9 mouse cellular contexts compared by ENCODE assay signal in the genomic region with DNA sequence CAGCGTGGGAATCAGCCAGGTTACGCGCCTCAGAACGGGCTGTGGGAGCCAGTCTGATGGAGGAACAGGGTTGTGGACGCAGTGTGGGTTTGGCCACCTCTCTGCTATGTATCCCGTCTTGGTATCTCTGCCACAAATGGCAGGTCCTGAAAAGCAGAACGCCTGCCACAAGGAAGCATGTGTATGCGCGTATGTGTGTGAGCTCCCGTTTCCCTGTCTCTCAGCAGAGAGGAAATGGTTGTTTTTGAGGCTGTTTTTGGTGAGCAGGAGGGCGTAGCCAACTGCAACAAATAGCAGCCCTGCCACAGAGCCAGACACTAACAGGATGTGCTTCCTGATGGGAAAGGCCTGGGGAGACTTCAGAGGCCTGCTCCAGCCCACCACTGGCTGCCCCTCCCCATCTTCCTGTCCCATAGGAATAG. TPM values are rescaled to one million over a fixed set of nuclear protein-coding genes. Genes with fewer than 3 reads are reported as not detected.
DNase-seq lines count a peak whose midpoint lies in the region; ATAC-seq lines count a peak whose summit lies in the region.
"Had no signal": no experiment of that assay in that cellular context is flagged by ENCODE, and none has a peak within 500 bp of the region (broad histone marks: within the 10 kb centered on the region; RNA-seq: fewer than 3 reads in every experiment).

No protein-coding gene starts in this region.

- H3K4me3 ChIP-seq in embryonic facial prominence, embryonic 10.5 days = peak overlapping the region; percentile 43
- peak overlapping the region; percentile 45 to 47 for H3K4me3 ChIP-seq in heart, embryonic 14.5 days (ENCODE audit: control insufficient read depth in 1 of 2, insufficient read depth in 1 of 2, low read depth in 1 of 2, low read length in 2 of 2)
- H3K4me3 ChIP-seq in kidney, embryonic 16.5 days (ENCODE audit: low read length) = peak overlapping the region; percentile 48

- H3K27me3 ChIP-seq in embryonic facial prominence, embryonic 10.5 days (replicated peaks; ENCODE audit: low read depth, poor library complexity, severe bottlenecking) = no peaks in the 10 kb centered on the region
- H3K27me3 ChIP-seq in heart, embryonic 14.5 days (ENCODE audit: control insufficient read depth, insufficient read depth, low read length) = no peaks in the 10 kb centered on the region
- H3K27me3 ChIP-seq in kidney, embryonic 16.5 days (ENCODE audit: insufficient read depth, low read length) = no peaks in the 10 kb centered on the region

- H3K9me3 ChIP-seq in embryonic facial prominence, embryonic 10.5 days = no peaks in the 10 kb centered on the region
- no peaks in the 10 kb centered on the region for H3K9me3 ChIP-seq in heart, embryonic 14.5 days (ENCODE audit: control insufficient read depth, low read length)
- H3K9me3 ChIP-seq in kidney, embryonic 16.5 days (ENCODE audit: low read length) = no peaks in the 10 kb centered on the region

- WGBS in embryonic facial prominence, embryonic 10.5 days = 65% methylated on average over 11 of the region's 11 CpGs
- 56% methylated on average over 11 of the region's 11 CpGs for WGBS in heart, embryonic 14.5 days
- WGBS in kidney, embryonic 16.5 days = 53% methylated on average over 11 of the region's 11 CpGs

- peak; percentile 36; the same call in 1 of the 2 replicates for ATAC-seq in heart, embryonic 14.5 days (ENCODE audit: insufficient number of reproducible peaks, insufficient read depth, low FRiP score, low read depth)
- peak; percentile 53 for ATAC-seq in kidney, embryonic 16.5 days (ENCODE audit: low FRiP score, low TSS enrichment)

- peaks cover 58% of the 10 kb centered on the region for H3K4me1 ChIP-seq in embryonic facial prominence, embryonic 10.5 days
- H3K4me1 ChIP-seq in heart, embryonic 14.5 days (ENCODE audit: control insufficient read depth in 2 of 2, insufficient read depth in 2 of 2, low read length in 2 of 2) = peaks cover 37 to 49% of the 10 kb centered on the region in 2 experiments
- peaks cover 29% of the 10 kb centered on the region for H3K4me1 ChIP-seq in kidney, embryonic 16.5 days (ENCODE audit: insufficient read depth, low read length)

- DNase-seq in adrenal gland, postnatal 10 days = peak; percentile 48
- peak; percentile 19 for DNase-seq in embryonic facial prominence, embryonic 10.5 days (ENCODE audit: low spot score)
- DNase-seq in lung, postnatal 10 days = peak; percentile 90
- no peak for DNase-seq in right cerebral cortex, postnatal 4 days
- no peak for DNase-seq in cerebellum, postnatal 4 days (ENCODE audit: low spot score in 2 of 2)
- DNase-seq in cerebellum, adult 18-20 months = no peak

- H3K27ac ChIP-seq in embryonic facial prominence, embryonic 10.5 days (replicated peaks) = peak overlapping the region; percentile 76
- H3K27ac ChIP-seq in heart, embryonic 14.5 days (replicated peaks in 1 of 2; ENCODE audit: control insufficient read depth in 1 of 2, insufficient read depth in 1 of 2, low read depth in 2 of 2, low read length in 2 of 2) = peak overlapping the region; percentile 74 to 81
- H3K27ac ChIP-seq in kidney, embryonic 16.5 days (ENCODE audit: low read length) = peak overlapping the region; percentile 97
- H3K27ac ChIP-seq: macrophage had no signal

- H3K36me3 ChIP-seq in embryonic facial prominence, embryonic 10.5 days (replicated peaks) = peaks cover 28% of the 10 kb centered on the region
- H3K36me3 ChIP-seq in heart, embryonic 14.5 days (ENCODE audit: control insufficient read depth, insufficient read depth, low read length) = peaks cover 9% of the 10 kb centered on the region; the same call in 1 of the 2 replicates
- H3K36me3 ChIP-seq in kidney, embryonic 16.5 days (ENCODE audit: insufficient read depth, low read length) = no peaks in the 10 kb centered on the region

- peak overlapping the region; percentile 72 for H3K9ac ChIP-seq in heart, embryonic 14.5 days (ENCODE audit: low read length)
- H3K9ac ChIP-seq in kidney, embryonic 16.5 days (replicated peaks; ENCODE audit: low read length) = peak overlapping the region; percentile 65

- H3K4me2 ChIP-seq in heart, embryonic 14.5 days (ENCODE audit: low read length) = peak overlapping the region; percentile 60
- H3K4me2 ChIP-seq in kidney, embryonic 16.5 days (replicated peaks; ENCODE audit: low read depth, low read length) = peak overlapping the region; percentile 50

RNA-seq across cellular contexts. Expression of gene Tmem204, which starts 2.4 kb away (rescaled TPM):
- total RNA-seq in adrenal gland, postnatal 10 days (2021) = 10 to 100 TPM; 23.1 to 31.8 TPM
- polyA plus RNA-seq in embryonic facial prominence, embryonic 10.5 days (2016; fragmentation: Nextera tagmentation; extraction: Ambion mirVana) = 10.6 and 11.0 TPM in 2 replicates
- 19.5 and 23.4 TPM in 2 replicates for polyA plus RNA-seq in heart, embryonic 14.5 days (2014; fragmentation: Nextera tagmentation; extraction: Ambion mirVana)
- polyA plus RNA-seq in kidney, embryonic 16.5 days (2015; fragmentation: Nextera tagmentation; extraction: Ambion mirVana) = 34.4 and 44.7 TPM in 2 replicates
- polyA plus RNA-seq: macrophage had no signal

RNA-seq across cellular contexts. Expression of gene Telo2, which starts 34.8 kb away (rescaled TPM):
- 10 to 100 TPM; 17.6 to 30.4 TPM for total RNA-seq in adrenal gland, postnatal 10 days (2021)
- polyA plus RNA-seq in embryonic facial prominence, embryonic 10.5 days (2016; fragmentation: Nextera tagmentation; extraction: Ambion mirVana) = 54.0 and 55.5 TPM in 2 replicates
- 19.3 and 27.8 TPM in 2 replicates for polyA plus RNA-seq in heart, embryonic 14.5 days (2014; fragmentation: Nextera tagmentation; extraction: Ambion mirVana)
- polyA plus RNA-seq in kidney, embryonic 16.5 days (2015; fragmentation: Nextera tagmentation; extraction: Ambion mirVana) = 49.5 and 53.4 TPM in 2 replicates

RNA-seq across cellular contexts. Expression of gene Ptx4, which starts 39.6 kb away (rescaled TPM):
- total RNA-seq in adrenal gland, postnatal 10 days (2021) = under 1 TPM; 0.18 to 0.69 TPM
- 0.09 and 0.14 TPM in 2 replicates for polyA plus RNA-seq in embryonic facial prominence, embryonic 10.5 days (2016; fragmentation: Nextera tagmentation; extraction: Ambion mirVana)
- 0.14 and 0.44 TPM in 2 replicates for polyA plus RNA-seq in heart, embryonic 14.5 days (2014; fragmentation: Nextera tagmentation; extraction: Ambion mirVana)
- not detected in 2 replicates for polyA plus RNA-seq in kidney, embryonic 16.5 days (2015; fragmentation: Nextera tagmentation; extraction: Ambion mirVana)
- polyA plus RNA-seq: macrophage had no signal

RNA-seq across cellular contexts. Expression of gene Clcn7, which starts 52.2 kb away (rescaled TPM):
- 10 to 100 TPM; 29.8 to 33.3 TPM for total RNA-seq in adrenal gland, postnatal 10 days (2021)
- polyA plus RNA-seq in embryonic facial prominence, embryonic 10.5 days (2016; fragmentation: Nextera tagmentation; extraction: Ambion mirVana) = 24.4 and 27.5 TPM in 2 replicates
- polyA plus RNA-seq in heart, embryonic 14.5 days (2014; fragmentation: Nextera tagmentation; extraction: Ambion mirVana) = 16.4 and 17.2 TPM in 2 replicates
- polyA plus RNA-seq in kidney, embryonic 16.5 days (2015; fragmentation: Nextera tagmentation; extraction: Ambion mirVana) = 23.2 and 26.8 TPM in 2 replicates

Comparison
In these comparisons a context has a peak if more than half of its experiments do, and no peak if none do; other contexts are left out.
1. DNase-seq: peak in adrenal gland, postnatal 10 days (single experiment), embryonic facial prominence, embryonic 10.5 days (single experiment) and lung, postnatal 10 days (single experiment); none in right cerebral cortex, postnatal 4 days (single experiment), cerebellum, postnatal 4 days (0 of 2) and cerebellum, adult 18-20 months (0 of 2).
2. Peak in every context shown above with its lines, with median percentiles within 50 percentile points of each other: H3K27ac ChIP-seq and H3K4me3 ChIP-seq.